In genomic region chr8:108712001-108712411, GRCm38 (mm10) we compare ENCODE assay signal across 8 mouse cellular contexts.
DNase-seq lines count a peak whose midpoint lies in the region; ATAC-seq and TF ChIP-seq lines count a peak whose summit lies in the region.

No protein-coding gene starts in this region.

- H3K27me3 ChIP-seq in kidney, adult 2 months (replicated peaks; ENCODE audit: control insufficient read depth, insufficient read depth, low read length), result no peaks in the 10 kb centered on the region
- no peaks in the 10 kb centered on the region for H3K27me3 ChIP-seq in embryonic facial prominence, embryonic 14.5 days (replicated peaks; ENCODE audit: control insufficient read depth, insufficient read depth, low read length)
- peaks cover 3% of the 10 kb centered on the region; the same call in 1 of the 2 replicates for H3K27me3 ChIP-seq in hindbrain, embryonic 15.5 days
- H3K27me3 ChIP-seq in midbrain, embryonic 14.5 days (ENCODE audit: control insufficient read depth, insufficient read depth, low read length), result no peaks in the 10 kb centered on the region

- TF ChIP-seq POLR2A in kidney, adult 2 months (IDR thresholded peaks at IDR 0.05; ENCODE audit: low read depth, low read length), result no peak

- H3K36me3 ChIP-seq in kidney, adult 2 months (ENCODE audit: control insufficient read depth, insufficient read depth, low read length), result no peaks in the 10 kb centered on the region
- H3K36me3 ChIP-seq in embryonic facial prominence, embryonic 14.5 days (ENCODE audit: control insufficient read depth, insufficient read depth, low read length), result no peaks in the 10 kb centered on the region
- H3K36me3 ChIP-seq in hindbrain, embryonic 15.5 days, result no peaks in the 10 kb centered on the region
- no peaks in the 10 kb centered on the region for H3K36me3 ChIP-seq in midbrain, embryonic 14.5 days (ENCODE audit: control insufficient read depth, insufficient read depth, low read length)

- ATAC-seq in embryonic facial prominence, embryonic 14.5 days (ENCODE audit: low read depth), result no peak
- no peak for ATAC-seq in hindbrain, embryonic 15.5 days (ENCODE audit: low FRiP score, low read depth)
- ATAC-seq in midbrain, embryonic 14.5 days (ENCODE audit: low FRiP score, low TSS enrichment), result no peak

- peaks cover 5% of the 10 kb centered on the region; the same call in 1 of the 2 replicates for H3K4me1 ChIP-seq in kidney, adult 2 months (ENCODE audit: control insufficient read depth, insufficient read depth, low read length)
- peaks cover 69% of the 10 kb centered on the region for H3K4me1 ChIP-seq in embryonic facial prominence, embryonic 14.5 days (ENCODE audit: control insufficient read depth, insufficient read depth, low read length)
- H3K4me1 ChIP-seq in hindbrain, embryonic 15.5 days (replicated peaks), result peaks cover 67% of the 10 kb centered on the region
- H3K4me1 ChIP-seq in midbrain, embryonic 14.5 days (ENCODE audit: control insufficient read depth, insufficient read depth, low read length), result peaks cover 75% of the 10 kb centered on the region

- H3K4me3 ChIP-seq in kidney, adult 2 months (ENCODE audit: insufficient read depth, low read depth, low read length), result no peak overlapping the region
- H3K4me3 ChIP-seq in embryonic facial prominence, embryonic 14.5 days (ENCODE audit: low read depth, low read length), result peak overlapping the region; percentile 23
- peak overlapping the region; percentile 12; the same call in 1 of the 2 replicates for H3K4me3 ChIP-seq in hindbrain, embryonic 15.5 days
- H3K4me3 ChIP-seq in midbrain, embryonic 14.5 days (replicated peaks; ENCODE audit: low read depth, low read length), result peak overlapping the region; percentile 68

- H3K9ac ChIP-seq in embryonic facial prominence, embryonic 14.5 days (ENCODE audit: low read depth, low read length), result peak overlapping the region; percentile 95
- peak overlapping the region; percentile 42; the same call in 1 of the 2 replicates for H3K9ac ChIP-seq in hindbrain, embryonic 15.5 days
- H3K9ac ChIP-seq in midbrain, embryonic 14.5 days (replicated peaks; ENCODE audit: low read length), result peak overlapping the region; percentile 100

- 0 out of 2 replicates have a peak overlapping the region, but pooled peaks have one; percentile 4 for H3K27ac ChIP-seq in kidney, adult 2 months (ENCODE audit: insufficient read depth, low read depth, low read length)
- peak overlapping the region; percentile 90 for H3K27ac ChIP-seq in embryonic facial prominence, embryonic 14.5 days (replicated peaks; ENCODE audit: low read depth, low read length)
- peak overlapping the region; percentile 93 for H3K27ac ChIP-seq in hindbrain, embryonic 15.5 days (replicated peaks)
- H3K27ac ChIP-seq in midbrain, embryonic 14.5 days (replicated peaks; ENCODE audit: low read depth, low read length), result peak overlapping the region; percentile 100

- DNase-seq in kidney, adult 2 months, result no peak
- no peak for DNase-seq in kidney, postnatal 14 days
- DNase-seq in embryonic facial prominence, embryonic 14.5 days (ENCODE audit: low spot score), result peak; percentile 71
- DNase-seq in midbrain, embryonic 14.5 days, result peak; percentile 60
- DNase-seq in frontal cortex, postnatal 25 days (ENCODE audit: low spot score in 2 of 2), result no peak
- DNase-seq in adrenal gland, adult 8-10 months, result no peak
- no peak for DNase-seq in adrenal gland, postnatal 36 days

- H3K4me2 ChIP-seq in embryonic facial prominence, embryonic 14.5 days (ENCODE audit: low read depth, low read length), result peak overlapping the region; percentile 96
- peak overlapping the region; percentile 96 for H3K4me2 ChIP-seq in hindbrain, embryonic 15.5 days
- peak overlapping the region; percentile 97 for H3K4me2 ChIP-seq in midbrain, embryonic 14.5 days (ENCODE audit: low read length)

- 83% methylated on average over 14 of the region's 14 CpGs for WGBS in kidney, adult 2 months
- WGBS in embryonic facial prominence, embryonic 14.5 days, result 10% methylated on average over 14 of the region's 14 CpGs
- WGBS in hindbrain, embryonic 15.5 days, result 31% methylated on average over 14 of the region's 14 CpGs
- 14% methylated on average over 14 of the region's 14 CpGs for WGBS in midbrain, embryonic 14.5 days

- no peaks in the 10 kb centered on the region for H3K9me3 ChIP-seq in embryonic facial prominence, embryonic 14.5 days (ENCODE audit: control insufficient read depth, low read length)
- H3K9me3 ChIP-seq in hindbrain, embryonic 15.5 days, result no peaks in the 10 kb centered on the region
- H3K9me3 ChIP-seq in midbrain, embryonic 14.5 days (ENCODE audit: control insufficient read depth, low read length), result no peaks in the 10 kb centered on the region

- no peak for TF ChIP-seq CTCF in kidney, adult 2 months (conservative IDR thresholded peaks at IDR 0.05; ENCODE audit: insufficient read depth, insufficient read length, low read depth, low read length)

Comparison
In these comparisons a context has a peak if more than half of its experiments do, and no peak if none do; other contexts are left out.
1. DNase-seq: peak in embryonic facial prominence, embryonic 14.5 days (single experiment) and midbrain, embryonic 14.5 days (single experiment); none in kidney, adult 2 months (single experiment), kidney, postnatal 14 days (single experiment), frontal cortex, postnatal 25 days (0 of 2), adrenal gland, adult 8-10 months (single experiment) and adrenal gland, postnatal 36 days (0 of 2).
2. H3K27ac ChIP-seq: peak in every context shown above with its lines; median percentile 100 in midbrain, embryonic 14.5 days; 93 in hindbrain, embryonic 15.5 days; 90 in embryonic facial prominence, embryonic 14.5 days; 4 in kidney, adult 2 months.
3. H3K9ac ChIP-seq: peak in every context shown above with its lines; median percentile 100 in midbrain, embryonic 14.5 days; 95 in embryonic facial prominence, embryonic 14.5 days; 42 in hindbrain, embryonic 15.5 days.
4. Peak in every context shown above with its lines, with median percentiles within 50 percentile points of each other: H3K4me2 ChIP-seq.